Mouse (Mus musculus): ENCODE results near the gene Ces3b.
A peak's percentile ranks its signal among the peaks of the same experiment; 100 is the strongest.
"Not testable (repeated sequence)": the region's sequence is repeated elsewhere in the genome, so short reads cannot be mapped to it uniquely, and the experiment has no call there.

The Ces3b gene

GRCm38 (mm10) chr8:105083449-105084050 lies at the start of gene Ces3b:
Gene Ces3b, plus strand, starts transcription at chr8:105083753.
- DNase-seq (ENCODE audit: low read depth in 1 of 2, low spot score in 2 of 2): no peak

- no peak for DNase-seq (ENCODE audit: low read depth in 1 of 2, low spot score in 2 of 2)
Observed at GRCm38 (mm10) chr8:105043510-105043909, 40.0 kb upstream of the Ces3b start.

- DNase-seq (ENCODE audit: low read depth in 1 of 2, low spot score in 2 of 2): no peak
Observed at GRCm38 (mm10) chr8:105045824-105046401, 37.6 kb upstream of the Ces3b start.

GRCm38 (mm10) chr8:105048371-105048854 lies 35.1 kb upstream of the Ces3b start, which contains the start of gene Ces3a:
Gene Ces3a, plus strand, starts transcription at chr8:105048601.
- no peak for DNase-seq (ENCODE audit: low read depth in 1 of 2, low spot score in 2 of 2)

GRCm38 (mm10) chr8:105056211-105056610 lies 27.3 kb upstream of the Ces3b start:
- no peak for DNase-seq (ENCODE audit: low read depth in 1 of 2, low spot score in 2 of 2)

GRCm38 (mm10) chr8:105060056-105060455 lies 23.5 kb upstream of the Ces3b start:
- no peak for DNase-seq (ENCODE audit: low read depth in 1 of 2, low spot score in 2 of 2)

GRCm38 (mm10) chr8:105066761-105067160 lies 16.8 kb upstream of the Ces3b start:
- DNase-seq (ENCODE audit: low read depth in 1 of 2, low spot score in 2 of 2): no peak

- not testable (repeated sequence) for DNase-seq (ENCODE audit: low read depth in 1 of 2, low spot score in 2 of 2)
Observed at GRCm38 (mm10) chr8:105067905-105068304, 15.6 kb upstream of the Ces3b start.

- DNase-seq (ENCODE audit: low read depth in 1 of 2, low spot score in 2 of 2): no peak
Observed at GRCm38 (mm10) chr8:105068971-105069370, 14.6 kb upstream of the Ces3b start.

GRCm38 (mm10) chr8:105076601-105077000 lies 7.0 kb upstream of the Ces3b start:
- no peak for DNase-seq (ENCODE audit: low read depth in 1 of 2, low spot score in 2 of 2)

- DNase-seq (ENCODE audit: low read depth in 1 of 2, low spot score in 2 of 2): no peak
Observed at GRCm38 (mm10) chr8:105077071-105077470, 6.5 kb upstream of the Ces3b start.

GRCm38 (mm10) chr8:105078591-105078990 lies 5.0 kb upstream of the Ces3b start:
- DNase-seq (ENCODE audit: low read depth in 1 of 2, low spot score in 2 of 2): no peak

- DNase-seq (ENCODE audit: low read depth in 1 of 2, low spot score in 2 of 2): no peak
Observed at GRCm38 (mm10) chr8:105080814-105081336, 2.7 kb upstream of the Ces3b start.

- DNase-seq (ENCODE audit: low read depth in 1 of 2, low spot score in 2 of 2): not testable (repeated sequence)
Observed at GRCm38 (mm10) chr8:105088166-105088565, 4.6 kb downstream of the Ces3b start.

- no peak for DNase-seq (ENCODE audit: low read depth in 1 of 2, low spot score in 2 of 2)
Observed at GRCm38 (mm10) chr8:105088581-105088980, 5.0 kb downstream of the Ces3b start.

GRCm38 (mm10) chr8:105093992-105094391 lies 10.4 kb downstream of the Ces3b start:
- DNase-seq (ENCODE audit: low read depth in 1 of 2, low spot score in 2 of 2): no peak

GRCm38 (mm10) chr8:105102101-105102785 lies 18.7 kb downstream of the Ces3b start:
- DNase-seq (ENCODE audit: low read depth in 1 of 2, low spot score in 2 of 2): not testable (repeated sequence)

- DNase-seq (ENCODE audit: low read depth in 1 of 2, low spot score in 2 of 2): not testable (repeated sequence)
Observed at GRCm38 (mm10) chr8:105103701-105104100, 20.1 kb downstream of the Ces3b start.

GRCm38 (mm10) chr8:105104220-105104619 lies 20.7 kb downstream of the Ces3b start:
- DNase-seq (ENCODE audit: low read depth in 1 of 2, low spot score in 2 of 2): no peak

- no peak for DNase-seq (ENCODE audit: low read depth in 1 of 2, low spot score in 2 of 2)
Observed at GRCm38 (mm10) chr8:105129864-105130263, 46.3 kb downstream of the Ces3b start.

GRCm38 (mm10) chr8:105131509-105131908 lies 48.0 kb downstream of the Ces3b start, which contains the start of gene Ces4a:
Gene Ces4a, plus strand, starts transcription at chr8:105131800.
- no peak for DNase-seq (ENCODE audit: low read depth in 1 of 2, low spot score in 2 of 2)

GRCm38 (mm10) chr8:105138423-105138822 lies 54.9 kb downstream of the Ces3b start:
- peak in 1 of 2 experiments; percentile 40 for DNase-seq (ENCODE audit: low read depth in 1 of 2, low spot score in 2 of 2)
